Mouse (Mus musculus): Measurements from ENCODE around the gene Hgd. TPM values are rescaled to one million over a fixed set of nuclear protein-coding genes. Genes with fewer than 3 reads are reported as not detected.

Hgd gene
- polyA plus RNA-seq, 1 experiment from 2014 or later, result 0.28 TPM

- Histone ChIP-seq H3K36me3 (peaks cover 9% of the 10 kb centered on the region; the same call in 1 of the 2 replicates), H3K27me3 (ENCODE audit: low read depth, poor library complexity, severe bottlenecking) (no peaks in the 10 kb centered on the region), H3K4me1 (peaks cover 2% of the 10 kb centered on the region), H3K27ac (no peak overlapping the region), H3K9me3 (replicated peaks) (no peaks in the 10 kb centered on the region), H3K4me3 (no peak overlapping the region)
- 96% methylated on average over 1 of the region's 1 CpGs for WGBS
- no peak for DNase-seq (ENCODE audit: low spot score)
Observed at GRCm38 (mm10) chr16:37565117-37565516, 14.8 kb upstream of the Hgd start.

DNA sequence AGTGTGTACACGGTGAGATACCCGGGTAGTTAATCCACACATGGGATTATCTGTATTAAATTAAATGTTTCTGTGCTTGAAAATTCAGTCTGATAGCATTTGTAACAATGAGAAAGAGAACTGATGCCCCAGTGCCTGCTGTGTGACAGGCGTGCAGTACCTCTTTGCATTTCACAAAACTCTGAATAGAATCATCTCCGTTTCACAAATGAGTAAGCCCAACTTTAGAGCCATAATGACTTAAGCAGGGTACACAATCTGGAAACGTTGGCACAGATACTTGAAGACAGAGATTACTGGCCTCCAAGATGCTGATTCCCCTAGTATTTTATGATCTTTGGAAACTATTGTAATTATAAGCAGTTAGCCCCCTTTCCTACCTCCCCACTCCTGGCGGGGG lies 13.8 kb upstream of the Hgd start:
- DNase-seq (ENCODE audit: low spot score), result no peak
- H3K4me3 ChIP-seq, result no peak overlapping the region
- H3K27ac ChIP-seq, result no peak overlapping the region
- WGBS, result 84% methylated on average over 6 of the region's 6 CpGs
- H3K4me1 ChIP-seq, result peaks cover 11% of the 10 kb centered on the region
- H3K36me3 ChIP-seq, result peaks cover 9% of the 10 kb centered on the region; the same call in 1 of the 2 replicates
- no peaks in the 10 kb centered on the region for H3K9me3 ChIP-seq (replicated peaks)
- no peaks in the 10 kb centered on the region for H3K27me3 ChIP-seq (ENCODE audit: low read depth, poor library complexity, severe bottlenecking)

DNA sequence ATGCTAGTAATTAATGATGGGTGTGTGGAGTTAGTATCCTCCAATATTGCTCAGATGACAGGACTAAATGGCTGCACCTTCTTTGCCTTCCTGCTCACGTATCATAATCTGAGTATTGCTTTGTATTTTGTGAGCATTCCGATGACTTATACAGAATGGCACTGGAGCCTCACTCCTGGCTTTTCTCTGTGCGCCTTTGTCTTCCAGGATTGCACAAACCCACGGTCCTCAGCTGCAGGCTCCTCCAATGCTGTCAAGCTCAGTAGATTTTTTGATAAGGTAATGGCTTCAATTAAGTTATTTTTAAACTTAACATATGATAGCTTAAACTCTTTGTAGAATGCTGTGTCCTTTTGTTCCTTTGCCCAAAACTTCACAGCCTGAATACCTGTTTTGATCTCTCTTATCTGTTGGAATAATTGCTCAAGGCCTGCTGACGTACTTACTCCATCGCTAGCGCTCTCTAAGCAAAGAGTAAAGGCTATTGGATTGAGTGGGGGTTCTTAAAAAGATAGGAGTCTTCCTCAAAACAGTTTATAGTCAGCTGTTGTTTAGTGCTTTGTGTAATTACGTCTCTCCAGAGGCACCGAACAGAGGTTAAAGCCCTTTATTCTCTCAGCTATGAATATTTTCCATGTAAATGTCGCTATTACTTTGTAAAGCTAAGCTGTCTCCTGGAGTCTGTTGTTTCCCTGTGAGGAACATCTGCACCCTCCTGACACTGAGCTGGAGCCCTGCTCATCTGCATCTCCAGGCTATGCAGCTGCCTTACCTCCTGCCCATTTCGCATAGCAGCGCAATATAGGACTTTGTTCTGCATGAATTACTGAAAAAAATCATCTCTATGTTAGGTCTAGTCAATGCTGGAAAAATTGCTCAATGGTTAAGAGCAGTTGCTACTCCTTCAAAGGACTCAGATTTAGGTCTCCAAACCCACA lies 12.6 kb upstream of the Hgd start:
- Histone ChIP-seq H3K36me3 (peaks cover 9% of the 10 kb centered on the region; the same call in 1 of the 2 replicates), H3K27me3 (ENCODE audit: low read depth, poor library complexity, severe bottlenecking) (no peaks in the 10 kb centered on the region), H3K9me3 (replicated peaks) (no peaks in the 10 kb centered on the region), H3K4me3 (no peak overlapping the region), H3K4me1 (peaks cover 24% of the 10 kb centered on the region), H3K27ac (no peak overlapping the region)
- no peak for DNase-seq (ENCODE audit: low spot score)
- WGBS, result 92% methylated on average over 12 of the region's 12 CpGs

GRCm38 (mm10) chr16:37571554-37571953 lies 8.4 kb upstream of the Hgd start:
- Histone ChIP-seq H3K36me3 (peaks cover 17% of the 10 kb centered on the region), H3K4me1 (peaks cover 33% of the 10 kb centered on the region), H3K27ac (peak overlapping the region; percentile 77), H3K9me3 (replicated peaks) (no peaks in the 10 kb centered on the region), H3K27me3 (ENCODE audit: low read depth, poor library complexity, severe bottlenecking) (no peaks in the 10 kb centered on the region), H3K4me3 (no peak overlapping the region)
- no peak for DNase-seq (ENCODE audit: low spot score)
- 60% methylated on average over 3 of the region's 3 CpGs for WGBS

GRCm38 (mm10) chr16:37572117-37572754 lies 7.7 kb upstream of the Hgd start:
- Histone ChIP-seq H3K36me3 (peaks cover 17% of the 10 kb centered on the region), H3K4me3 (no peak overlapping the region), H3K27ac (peak overlapping the region; percentile 77), H3K27me3 (ENCODE audit: low read depth, poor library complexity, severe bottlenecking) (no peaks in the 10 kb centered on the region), H3K9me3 (replicated peaks) (no peaks in the 10 kb centered on the region), H3K4me1 (peaks cover 35% of the 10 kb centered on the region)
- WGBS, result 61% methylated on average over 12 of the region's 12 CpGs
- peak; percentile 42 for DNase-seq (ENCODE audit: low spot score)

DNA sequence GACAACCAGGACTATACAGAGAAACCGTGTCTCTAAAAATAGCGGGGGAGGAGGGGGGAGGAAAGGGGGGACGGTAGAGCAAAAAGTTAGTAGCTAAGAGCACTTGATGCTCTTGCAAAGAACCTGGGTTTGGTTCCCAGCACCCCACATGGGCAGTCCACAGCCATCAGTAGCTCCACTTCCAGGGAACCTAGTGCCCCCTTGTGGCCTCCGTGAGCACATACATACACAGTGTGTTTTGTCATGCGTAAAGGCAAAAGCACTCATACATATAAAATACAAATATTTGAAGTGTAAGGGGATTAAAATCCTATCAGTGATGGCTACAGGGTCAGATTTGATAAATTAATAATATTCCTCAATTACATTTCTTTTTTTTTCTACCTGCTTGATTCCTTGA lies 6.9 kb upstream of the Hgd start:
- no peak overlapping the region for H3K4me3 ChIP-seq
- 96% methylated on average over 5 of the region's 5 CpGs for WGBS
- peak overlapping the region; percentile 77 for H3K27ac ChIP-seq
- H3K9me3 ChIP-seq (replicated peaks), result no peaks in the 10 kb centered on the region
- no peaks in the 10 kb centered on the region for H3K27me3 ChIP-seq (ENCODE audit: low read depth, poor library complexity, severe bottlenecking)
- DNase-seq (ENCODE audit: low spot score), result no peak
- H3K36me3 ChIP-seq, result peaks cover 17% of the 10 kb centered on the region
- peaks cover 41% of the 10 kb centered on the region for H3K4me1 ChIP-seq

DNA sequence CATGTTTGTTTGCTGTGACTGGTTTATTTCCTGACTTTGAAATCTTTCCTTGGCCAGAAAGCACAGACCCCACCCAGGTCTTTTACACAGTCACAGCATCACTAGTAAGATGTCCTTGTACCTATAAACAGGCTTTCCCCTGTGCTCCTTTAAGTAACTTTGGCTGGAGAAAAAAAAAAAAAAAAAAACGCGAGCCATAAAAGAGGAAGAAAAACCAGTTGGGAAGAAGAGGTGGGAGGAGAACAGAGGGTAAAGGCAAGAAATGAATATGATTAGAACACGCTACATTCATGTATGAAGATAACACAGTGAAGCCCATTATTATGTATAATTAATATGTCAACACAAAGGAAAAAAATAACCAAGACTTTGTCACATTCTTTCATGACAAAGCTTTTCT lies 4.6 kb upstream of the Hgd start:
- H3K9me3 ChIP-seq (replicated peaks), result no peaks in the 10 kb centered on the region
- no peak overlapping the region for H3K27ac ChIP-seq
- H3K4me1 ChIP-seq, result peaks cover 44% of the 10 kb centered on the region
- 68% methylated on average over 3 of the region's 3 CpGs for WGBS
- H3K36me3 ChIP-seq, result peaks cover 8% of the 10 kb centered on the region
- no peaks in the 10 kb centered on the region for H3K27me3 ChIP-seq (ENCODE audit: low read depth, poor library complexity, severe bottlenecking)
- no peak overlapping the region for H3K4me3 ChIP-seq
- no peak for DNase-seq (ENCODE audit: low spot score)

- Histone ChIP-seq H3K36me3 (0 out of 2 replicates have a peak, but pooled peaks cover under 1% of the 10 kb centered on the region), H3K4me3 (no peak overlapping the region), H3K27ac (no peak overlapping the region), H3K27me3 (ENCODE audit: low read depth, poor library complexity, severe bottlenecking) (peaks cover 5% of the 10 kb centered on the region; the same call in 1 of the 2 replicates), H3K4me1 (peaks cover 32% of the 10 kb centered on the region), H3K9me3 (replicated peaks) (no peaks in the 10 kb centered on the region)
- 89% methylated on average over 1 of the region's 1 CpGs for WGBS
- no peak for DNase-seq (ENCODE audit: low spot score)
Observed at GRCm38 (mm10) chr16:37579591-37579990, 362 bp upstream of the Hgd start.

GRCm38 (mm10) chr16:37580651-37581050 lies 698 bp downstream of the Hgd start:
- no peak overlapping the region for H3K27ac ChIP-seq
- WGBS, result 88% methylated on average over 4 of the region's 4 CpGs
- H3K9me3 ChIP-seq (replicated peaks), result no peaks in the 10 kb centered on the region

GRCm38 (mm10) chr16:37581901-37582300 lies 1.9 kb downstream of the Hgd start:
- no peaks in the 10 kb centered on the region for H3K36me3 ChIP-seq
- H3K9me3 ChIP-seq (replicated peaks), result no peaks in the 10 kb centered on the region
- H3K4me3 ChIP-seq, result no peak overlapping the region
- DNase-seq (ENCODE audit: low spot score), result no peak
- WGBS, result 91% methylated on average over 3 of the region's 3 CpGs
- H3K27me3 ChIP-seq (ENCODE audit: low read depth, poor library complexity, severe bottlenecking), result peaks cover 11% of the 10 kb centered on the region; the same call in 1 of the 2 replicates
- H3K4me1 ChIP-seq, result peaks cover 30% of the 10 kb centered on the region; the same call in 1 of the 2 replicates
- no peak overlapping the region for H3K27ac ChIP-seq

More at GRCm38 (mm10) chr16:37580651-37581050, 698 bp downstream of the Hgd start:
- Histone ChIP-seq H3K27me3 (ENCODE audit: low read depth, poor library complexity, severe bottlenecking) (peaks cover 9% of the 10 kb centered on the region; the same call in 1 of the 2 replicates), H3K4me3 (no peak overlapping the region), H3K36me3 (no peaks in the 10 kb centered on the region), H3K4me1 (peaks cover 38% of the 10 kb centered on the region)
- DNase-seq (ENCODE audit: low spot score), result no peak

GRCm38 (mm10) chr16:37583306-37583705 lies 3.4 kb downstream of the Hgd start:
- no peak for DNase-seq (ENCODE audit: low spot score)
- Histone ChIP-seq H3K9me3 (replicated peaks) (no peaks in the 10 kb centered on the region), H3K4me1 (peaks cover 22% of the 10 kb centered on the region; the same call in 1 of the 2 replicates), H3K36me3 (no peaks in the 10 kb centered on the region), H3K27ac (no peak overlapping the region), H3K27me3 (ENCODE audit: low read depth, poor library complexity, severe bottlenecking) (peaks cover 11% of the 10 kb centered on the region; the same call in 1 of the 2 replicates), H3K4me3 (no peak overlapping the region)
- WGBS, result 92% methylated on average over 3 of the region's 3 CpGs

DNA sequence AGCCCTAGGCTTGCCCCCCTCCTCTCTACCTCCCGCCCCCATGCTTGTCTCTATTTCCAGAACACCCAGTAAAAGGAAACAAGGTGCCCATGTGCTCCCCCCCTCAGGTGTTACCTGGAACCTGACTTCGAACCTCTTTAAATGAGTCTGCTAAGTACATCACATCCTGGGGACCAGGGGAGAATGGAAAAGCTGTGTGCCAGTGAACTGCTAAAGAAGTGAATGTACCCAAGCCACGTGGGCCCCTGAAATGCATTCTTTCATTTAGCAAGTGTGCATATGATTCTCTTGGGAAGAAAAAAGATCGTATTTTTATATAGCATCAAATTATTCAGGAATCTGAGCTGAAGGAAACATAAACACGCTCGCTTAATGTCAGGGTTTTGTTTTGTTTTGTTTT lies 3.8 kb downstream of the Hgd start:
- Histone ChIP-seq H3K4me3 (peak overlapping the region; percentile 40), H3K27ac (0 out of 2 replicates have a peak overlapping the region, but pooled peaks have one; percentile 14), H3K9me3 (replicated peaks) (no peaks in the 10 kb centered on the region), H3K4me1 (peaks cover 17% of the 10 kb centered on the region; the same call in 1 of the 2 replicates), H3K27me3 (ENCODE audit: low read depth, poor library complexity, severe bottlenecking) (peaks cover 11% of the 10 kb centered on the region; the same call in 1 of the 2 replicates), H3K36me3 (no peaks in the 10 kb centered on the region)
- WGBS, result 51% methylated on average over 6 of the region's 6 CpGs
- no peak for DNase-seq (ENCODE audit: low spot score)

Measured in limb, embryonic 10.5 days (tissue).